Comparison of ENCODE assay signal across 16 mouse cellular contexts in genomic region chr13:31021514-31021913, GRCm38 (mm10). TPM values are rescaled to one million over a fixed set of nuclear protein-coding genes. Genes with fewer than 3 reads are reported as not detected.
"Had no signal": no experiment of that assay in that cellular context is flagged by ENCODE, and none has a peak within 500 bp of the region (broad histone marks: within the 10 kb centered on the region; RNA-seq: fewer than 3 reads in every experiment).

No protein-coding gene starts in this region.

- H3K9ac ChIP-seq: limb, embryonic 12.5 days; liver, embryonic 13.5 days; liver, postnatal 0 days; midbrain, embryonic 13.5 days had no signal

- H3K4me3 ChIP-seq: limb, embryonic 12.5 days; liver, embryonic 13.5 days; midbrain, embryonic 13.5 days had no signal

- H3K27me3 ChIP-seq: limb, embryonic 12.5 days; liver, embryonic 13.5 days; midbrain, embryonic 13.5 days had no signal

- DNase-seq: kidney, adult 8-10 months; kidney, postnatal 25 days; layer of hippocampus, adult 9-11 months; layer of hippocampus, postnatal 36 days; liver; liver, embryonic 13.5 days; liver, postnatal 0 days; right cerebral cortex, postnatal 14 days; thymus, postnatal 36 days had no signal

- H3K4me2 ChIP-seq: limb, embryonic 12.5 days; liver, embryonic 13.5 days; midbrain, embryonic 13.5 days had no signal

- ATAC-seq: intestine, embryonic 16.5 days; liver, postnatal 0 days; midbrain, embryonic 13.5 days had no signal

- H3K27ac ChIP-seq: limb, embryonic 12.5 days; liver, embryonic 13.5 days; midbrain, embryonic 13.5 days had no signal

- H3K4me1 ChIP-seq: liver, embryonic 13.5 days; midbrain, embryonic 13.5 days had no signal

- H3K36me3 ChIP-seq: limb, embryonic 12.5 days; liver, embryonic 13.5 days; midbrain, embryonic 13.5 days had no signal

- H3K9me3 ChIP-seq: limb, embryonic 12.5 days; liver, embryonic 13.5 days; midbrain, embryonic 13.5 days had no signal

RNA-seq across cellular contexts. Expression of gene Gm5447, which starts 47.5 kb away (rescaled TPM):
- polyA plus RNA-seq: liver, embryonic 13.5 days; liver, postnatal 0 days; midbrain, postnatal 0 days; neural tube, embryonic 14.5 days; spleen, adult 2 months; thymus, postnatal 0 days had no signal
